Mouse (Mus musculus): ENCODE measurements around the gene Ndufa11. TPM values are rescaled to one million over a fixed set of nuclear protein-coding genes. Genes with fewer than 3 reads are reported as not detected.

Gene Ndufa11
- polyA plus RNA-seq, 1 experiment, result 1,009 TPM

- 21% methylated on average over 22 of the region's 22 CpGs for WGBS
- Histone ChIP-seq H3K4me3 (ENCODE audit: low read depth, low read length) (peak overlapping the region; percentile 87), H3K27me3 (ENCODE audit: control insufficient read depth, insufficient read depth, low read length) (no peaks in the 10 kb centered on the region), H3K27ac (ENCODE audit: insufficient read depth, low read depth, low read length) (peak overlapping the region; percentile 27; the same call in 1 of the 2 replicates), H3K36me3 (ENCODE audit: control insufficient read depth, insufficient read depth, low read length) (peaks cover 8% of the 10 kb centered on the region), H3K4me1 (ENCODE audit: control insufficient read depth, insufficient read depth, insufficient read length, low read length) (peaks cover 4% of the 10 kb centered on the region)
- no peak for TF ChIP-seq CTCF (IDR thresholded peaks at IDR 0.05; ENCODE audit: extremely low read depth, insufficient read length, insufficient replicate concordance, low read depth, low read length)
- TF ChIP-seq POLR2A (IDR thresholded peaks at IDR 0.05; ENCODE audit: low read depth, low read length), result no peak; the same call in 1 of the 2 replicates
These were observed 1.5 kb upstream of the Ndufa11 start for GRCm38 (mm10) chr17:56715914-56716654.

- Histone ChIP-seq H3K27me3 (ENCODE audit: control insufficient read depth, insufficient read depth, low read length) (no peaks in the 10 kb centered on the region), H3K27ac (ENCODE audit: insufficient read depth, low read depth, low read length) (peak overlapping the region; percentile 67), H3K4me1 (ENCODE audit: control insufficient read depth, insufficient read depth, insufficient read length, low read length) (peaks cover 4% of the 10 kb centered on the region), H3K36me3 (ENCODE audit: control insufficient read depth, insufficient read depth, low read length) (peaks cover 8% of the 10 kb centered on the region; the same call in 1 of the 2 replicates), H3K4me3 (ENCODE audit: low read depth, low read length) (peak overlapping the region; percentile 87)
- under 1% methylated on average over 55 of the region's 55 CpGs for WGBS
- TF ChIP-seq POLR2A (IDR thresholded peaks at IDR 0.05; ENCODE audit: low read depth, low read length) (peak; percentile 59; the same call in 1 of the 2 replicates), CTCF (IDR thresholded peaks at IDR 0.05; ENCODE audit: extremely low read depth, insufficient read length, insufficient replicate concordance, low read depth, low read length) (no peak)
These were observed 758 bp upstream of the Ndufa11 start for GRCm38 (mm10) chr17:56716655-56717362.

GRCm38 (mm10) chr17:56722441-56722840 lies 4.9 kb downstream of the Ndufa11 start:
- peaks cover 4% of the 10 kb centered on the region for H3K4me1 ChIP-seq (ENCODE audit: control insufficient read depth, insufficient read depth, insufficient read length, low read length)
- H3K4me3 ChIP-seq (ENCODE audit: low read depth, low read length), result no peak overlapping the region
- TF ChIP-seq CTCF (IDR thresholded peaks at IDR 0.05; ENCODE audit: extremely low read depth, insufficient read length, insufficient replicate concordance, low read depth, low read length) (no peak), POLR2A (IDR thresholded peaks at IDR 0.05; ENCODE audit: low read depth, low read length) (no peak)
- H3K27ac ChIP-seq (ENCODE audit: insufficient read depth, low read depth, low read length), result no peak overlapping the region
- WGBS, result 61% methylated on average over 5 of the region's 5 CpGs
- H3K36me3 ChIP-seq (ENCODE audit: control insufficient read depth, insufficient read depth, low read length), result peaks cover 19% of the 10 kb centered on the region
- H3K27me3 ChIP-seq (ENCODE audit: control insufficient read depth, insufficient read depth, low read length), result no peaks in the 10 kb centered on the region

GRCm38 (mm10) chr17:56723419-56724161 lies 6.0 kb downstream of the Ndufa11 start:
- no peak overlapping the region for H3K27ac ChIP-seq (ENCODE audit: insufficient read depth, low read depth, low read length)
- 78% methylated on average over 11 of the region's 11 CpGs for WGBS
- no peak overlapping the region for H3K4me3 ChIP-seq (ENCODE audit: low read depth, low read length)
- no peaks in the 10 kb centered on the region for H3K27me3 ChIP-seq (ENCODE audit: control insufficient read depth, insufficient read depth, low read length)
- peaks cover 12% of the 10 kb centered on the region for H3K4me1 ChIP-seq (ENCODE audit: control insufficient read depth, insufficient read depth, insufficient read length, low read length)
- TF ChIP-seq POLR2A (IDR thresholded peaks at IDR 0.05; ENCODE audit: low read depth, low read length) (no peak), CTCF (IDR thresholded peaks at IDR 0.05; ENCODE audit: extremely low read depth, insufficient read length, insufficient replicate concordance, low read depth, low read length) (peak; percentile 31; the same call in 1 of the 2 replicates)
- peaks cover 19% of the 10 kb centered on the region for H3K36me3 ChIP-seq (ENCODE audit: control insufficient read depth, insufficient read depth, low read length)

- H3K4me1 ChIP-seq (ENCODE audit: control insufficient read depth, insufficient read depth, insufficient read length, low read length), result peaks cover 8% of the 10 kb centered on the region
- no peak overlapping the region for H3K4me3 ChIP-seq (ENCODE audit: low read depth, low read length)
- H3K27ac ChIP-seq (ENCODE audit: insufficient read depth, low read depth, low read length), result no peak overlapping the region
- TF ChIP-seq CTCF (IDR thresholded peaks at IDR 0.05; ENCODE audit: extremely low read depth, insufficient read length, insufficient replicate concordance, low read depth, low read length), result no peak
- WGBS, result 26% methylated on average over 7 of the region's 7 CpGs
- H3K27me3 ChIP-seq (ENCODE audit: control insufficient read depth, insufficient read depth, low read length), result no peaks in the 10 kb centered on the region
- H3K36me3 ChIP-seq (ENCODE audit: control insufficient read depth, insufficient read depth, low read length), result peaks cover 10% of the 10 kb centered on the region
These were observed 9.6 kb downstream of the Ndufa11 start for GRCm38 (mm10) chr17:56727029-56727649.

- H3K4me3 ChIP-seq (ENCODE audit: low read depth, low read length), result no peak overlapping the region
- TF ChIP-seq POLR2A (IDR thresholded peaks at IDR 0.05; ENCODE audit: low read depth, low read length) (no peak), CTCF (IDR thresholded peaks at IDR 0.05; ENCODE audit: extremely low read depth, insufficient read length, insufficient replicate concordance, low read depth, low read length) (no peak)
- peaks cover 8% of the 10 kb centered on the region for H3K4me1 ChIP-seq (ENCODE audit: control insufficient read depth, insufficient read depth, insufficient read length, low read length)
- no peak overlapping the region for H3K27ac ChIP-seq (ENCODE audit: insufficient read depth, low read depth, low read length)
- WGBS, result 10% methylated on average over 12 of the region's 12 CpGs
- peaks cover 7% of the 10 kb centered on the region for H3K36me3 ChIP-seq (ENCODE audit: control insufficient read depth, insufficient read depth, low read length)
- H3K27me3 ChIP-seq (ENCODE audit: control insufficient read depth, insufficient read depth, low read length), result no peaks in the 10 kb centered on the region
These were observed 10.1 kb downstream of the Ndufa11 start for GRCm38 (mm10) chr17:56727659-56728058.

Measured in small intestine, adult 2 months (tissue).